Mouse (Mus musculus) layer of hippocampus, adult 2 months (tissue): Measurements from ENCODE around the gene Lyrm2. TPM values are rescaled to one million over a fixed set of nuclear protein-coding genes. Genes with fewer than 3 reads are reported as not detected.

Source experiments
- DNase-seq, 2 experiments: peaks; one replicate each; pipeline ENCODE4 v3.0.0; 2022; ENCODE audit warnings: low spot score in 2 of 2
- H3K27ac ChIP-seq: fragments of 200-600 bp; 2 replicates; pipeline ENCODE4 v1.8.1; 2022
- H3K4me3 ChIP-seq: fragments of 200-600 bp; 2 replicates; pipeline ENCODE4 v1.8.1; 2022; ENCODE audit warnings: mild to moderate bottlenecking
- CTCF ChIP-seq: fragments of 200-600 bp; conservative IDR thresholded peaks from 2 replicates; pipeline ENCODE4 v1.8.1; 2022; ENCODE audit warnings: antibody characterized with exemption, mild to moderate bottlenecking, moderate library complexity
- total RNA-seq, 2 experiments: library from RNA; stranded (reverse); gene quantifications; 2 replicates each; pipeline ENCODE4 v1.2.3; 2021

The Lyrm2 gene
- total RNA-seq, 2 experiments from 2014 or later: 37.4 to 39.8 TPM

GRCm38 (mm10) chr4:32824254-32824653 lies 24.2 kb downstream of the Lyrm2 start:
- TF ChIP-seq CTCF: no peak
- no peak overlapping the region for H3K4me3 ChIP-seq
- DNase-seq: no peak
- 0 out of 2 replicates have a peak overlapping the region, but pooled peaks have one; percentile 18 for H3K27ac ChIP-seq

GRCm38 (mm10) chr4:32826925-32827324 lies 26.9 kb downstream of the Lyrm2 start:
- H3K4me3 ChIP-seq: no peak overlapping the region
- no peak for TF ChIP-seq CTCF
- peak; percentile 27 to 29 for DNase-seq
- peak overlapping the region; percentile 46; the same call in 1 of the 2 replicates for H3K27ac ChIP-seq

- DNase-seq: no peak
- Histone ChIP-seq H3K27ac (no peak overlapping the region), H3K4me3 (no peak overlapping the region)
- TF ChIP-seq CTCF: no peak
Measured at GRCm38 (mm10) chr4:32828385-32829077, 28.5 kb downstream of the Lyrm2 start.

GRCm38 (mm10) chr4:32829316-32829715 lies 29.3 kb downstream of the Lyrm2 start:
- Histone ChIP-seq H3K27ac (no peak overlapping the region), H3K4me3 (no peak overlapping the region)
- no peak for DNase-seq
- no peak for TF ChIP-seq CTCF

- H3K27ac ChIP-seq: no peak overlapping the region
- no peak for TF ChIP-seq CTCF
- DNase-seq: no peak
- no peak overlapping the region; the same call in 1 of the 2 replicates for H3K4me3 ChIP-seq
Measured at GRCm38 (mm10) chr4:32833494-32834282, 33.6 kb downstream of the Lyrm2 start.

GRCm38 (mm10) chr4:32834541-32834940 lies 34.5 kb downstream of the Lyrm2 start:
- no peak for TF ChIP-seq CTCF
- no peak for DNase-seq
- Histone ChIP-seq H3K27ac (no peak overlapping the region), H3K4me3 (no peak overlapping the region)

GRCm38 (mm10) chr4:32836071-32836470 lies 36.0 kb downstream of the Lyrm2 start:
- no peak for DNase-seq
- no peak overlapping the region for H3K27ac ChIP-seq
- TF ChIP-seq CTCF: no peak
- no peak overlapping the region for H3K4me3 ChIP-seq

GRCm38 (mm10) chr4:32838401-32838800 lies 38.3 kb downstream of the Lyrm2 start:
- no peak for TF ChIP-seq CTCF
- DNase-seq: no peak
- Histone ChIP-seq H3K4me3 (no peak overlapping the region), H3K27ac (no peak overlapping the region)

Other genes with a start within 250 kb of the Lyrm2 start
- gene Gja10, start 197.5 kb upstream of the Lyrm2 start, total RNA-seq: not detected
- gene Casp8ap2, start 184.8 kb upstream of the Lyrm2 start, total RNA-seq: 10 to 100 TPM in 1 of 2 experiments, 1 to 10 TPM in 1; 9.5 to 12.4 TPM
- gene Mdn1, start 143.1 kb upstream of the Lyrm2 start, total RNA-seq: 10 to 100 TPM; 32.2 to 43.0 TPM
- 10 to 100 TPM; 39.6 TPM for gene Ankrd6, start 150.6 kb downstream of the Lyrm2 start, total RNA-seq
- 10 to 100 TPM; 62.1 to 68.2 TPM for gene Rragd, start 182.8 kb downstream of the Lyrm2 start, total RNA-seq
- 10 to 100 TPM; 93.4 to 94.8 TPM for gene Ube2j1, start 231.2 kb downstream of the Lyrm2 start, total RNA-seq